Mouse (Mus musculus) kidney, adult 2 months (tissue): ENCODE data around the gene Mthfsd.
"Not testable (repeated sequence)": the region's sequence is repeated elsewhere in the genome, so short reads cannot be mapped to it uniquely, and the experiment has no call there.

Experiments used
- CTCF ChIP-seq: fragments of 200-500 bp; conservative IDR thresholded peaks from 2 replicates; pipeline ENCODE4 v1.5.1; 2011; ENCODE audit warnings: low read depth, mild to moderate bottlenecking, control low read depth, low read length, moderate library complexity, mixed read lengths; ENCODE audit not compliant: insufficient read depth, insufficient read length
- POLR2A ChIP-seq: fragments of 200-500 bp; IDR thresholded peaks from one replicate; pipeline ENCODE4 v1.6.1; 2011; ENCODE audit warnings: low read depth, low read length, control low read depth

GRCm38 (mm10) chr8:121145457-121146134 is 37.4 kb upstream of the Mthfsd start:
- TF ChIP-seq POLR2A, CTCF: not testable (repeated sequence)
